Mouse (Mus musculus) testis, adult 2 months (tissue): Measurements from ENCODE around the gene Thada. TPM values are rescaled to one million over a fixed set of nuclear protein-coding genes. Genes with fewer than 3 reads are reported as not detected.

Experiments used
- H3K27ac ChIP-seq: fragments of 200-500 bp; 2 replicates; pipeline ENCODE4 v1.5.1; 2012; ENCODE audit warnings: low read depth, low read length; ENCODE audit not compliant: control insufficient read depth, insufficient read depth
- H3K27me3 ChIP-seq: fragments of 200-500 bp; 2 replicates; pipeline ENCODE4 v1.6.1; 2012; ENCODE audit warnings: mild to moderate bottlenecking, low read length, moderate library complexity; ENCODE audit not compliant: control insufficient read depth, insufficient read depth
- H3K36me3 ChIP-seq: fragments of 200-500 bp; 2 replicates; pipeline ENCODE4 v1.6.1; 2012; ENCODE audit warnings: mild to moderate bottlenecking, low read length; ENCODE audit not compliant: control insufficient read depth, insufficient read depth
- H3K4me1 ChIP-seq: fragments of 200-500 bp; 2 replicates; pipeline ENCODE4 v1.6.1; 2012; ENCODE audit warnings: low read length; ENCODE audit not compliant: control insufficient read depth, insufficient read depth
- H3K4me3 ChIP-seq: fragments of 200-500 bp; 2 replicates; pipeline ENCODE4 v1.5.1; 2012; ENCODE audit warnings: low read depth, mild to moderate bottlenecking, low read length, moderate library complexity, mixed read lengths; ENCODE audit not compliant: control insufficient read depth
- CTCF ChIP-seq: fragments of 200-500 bp; IDR thresholded peaks from 2 replicates; pipeline ENCODE4 v1.5.1; 2012; ENCODE audit warnings: low read depth, mild to moderate bottlenecking, inconsistent platforms, low read length, moderate library complexity; ENCODE audit not compliant: control insufficient read depth, insufficient read depth, insufficient replicate concordance
- POLR2A ChIP-seq: fragments of 200-500 bp; IDR thresholded peaks from 2 replicates; pipeline ENCODE4 v1.6.1; 2012; ENCODE audit warnings: low read depth, mild to moderate bottlenecking, inconsistent platforms, low read length, moderate library complexity; ENCODE audit not compliant: control insufficient read depth
- polyA plus RNA-seq: library from polyadenylated mRNA; depleted of rRNA; stranded (reverse); fragments of >200 nt; gene quantifications from 2 replicates; pipeline ENCODE4 v1.2.3, GENCODE M21; 2012

The Thada gene
- polyA plus RNA-seq, 1 experiment, result 15.8 TPM

DNA sequence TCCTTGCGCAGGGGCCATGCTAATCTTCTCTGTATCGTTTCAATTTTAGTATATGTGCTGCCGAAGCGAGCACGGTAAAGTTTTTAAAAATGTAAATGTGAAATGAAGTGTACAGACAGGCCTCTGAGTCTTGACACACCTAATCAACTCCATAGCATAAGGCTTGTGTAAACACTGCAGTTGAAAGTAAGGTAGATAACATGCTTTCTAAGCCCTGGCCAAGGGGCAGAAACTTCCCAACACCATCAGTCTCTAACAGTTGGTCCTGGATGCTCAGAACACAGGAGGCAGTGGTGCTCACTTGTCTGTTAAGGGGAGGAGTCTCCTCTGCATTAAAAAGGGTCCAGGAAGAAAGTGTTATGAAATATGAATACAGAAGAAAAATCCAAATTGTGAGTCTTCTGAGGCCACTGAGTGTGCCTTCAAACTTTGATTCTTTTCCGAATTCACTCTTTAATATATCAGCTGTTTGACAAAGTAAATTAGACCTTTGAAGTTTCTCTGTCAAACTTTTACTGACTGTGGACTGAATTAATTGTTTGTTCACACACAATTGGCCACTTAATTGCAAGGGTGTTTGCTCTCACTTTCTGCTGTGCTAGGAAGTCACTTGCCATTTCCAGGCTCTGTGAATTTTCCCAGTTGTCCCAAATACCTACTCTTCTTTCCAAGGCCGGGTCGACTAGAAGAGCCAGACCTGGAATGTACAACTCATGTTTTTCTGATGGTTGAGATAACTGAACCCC, 178.2 kb downstream of the Thada start:
- Histone ChIP-seq H3K4me1 (no peaks in the 10 kb centered on the region; the same call in 1 of the 2 replicates), H3K4me3 (no peak overlapping the region), H3K27me3 (no peaks in the 10 kb centered on the region), H3K36me3 (no peaks in the 10 kb centered on the region), H3K27ac (no peak overlapping the region)
- no peak for TF ChIP-seq CTCF
- TF ChIP-seq POLR2A, result no peak

DNA sequence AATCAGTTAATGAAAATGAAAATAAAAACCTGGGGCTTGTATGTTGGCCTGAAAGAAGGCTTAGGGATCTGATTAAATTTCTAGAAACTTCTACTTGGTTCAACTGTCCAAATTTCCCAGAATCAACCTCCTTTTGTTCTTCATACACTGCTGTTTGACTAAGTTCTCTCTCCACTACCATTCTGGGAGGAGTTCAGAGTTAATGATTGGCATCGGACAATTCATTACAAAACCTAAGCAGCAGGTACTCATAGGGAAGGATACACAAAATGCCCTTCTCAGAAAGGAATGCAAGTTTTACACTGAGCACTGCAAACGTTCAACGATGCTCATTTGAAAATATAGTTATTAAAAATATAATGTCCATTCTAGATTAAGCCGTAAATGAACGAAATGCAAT, 179.5 kb downstream of the Thada start:
- Histone ChIP-seq H3K27ac (no peak overlapping the region), H3K4me3 (no peak overlapping the region), H3K27me3 (no peaks in the 10 kb centered on the region), H3K4me1 (no peaks in the 10 kb centered on the region), H3K36me3 (no peaks in the 10 kb centered on the region)
- TF ChIP-seq CTCF, result no peak
- no peak for TF ChIP-seq POLR2A

DNA sequence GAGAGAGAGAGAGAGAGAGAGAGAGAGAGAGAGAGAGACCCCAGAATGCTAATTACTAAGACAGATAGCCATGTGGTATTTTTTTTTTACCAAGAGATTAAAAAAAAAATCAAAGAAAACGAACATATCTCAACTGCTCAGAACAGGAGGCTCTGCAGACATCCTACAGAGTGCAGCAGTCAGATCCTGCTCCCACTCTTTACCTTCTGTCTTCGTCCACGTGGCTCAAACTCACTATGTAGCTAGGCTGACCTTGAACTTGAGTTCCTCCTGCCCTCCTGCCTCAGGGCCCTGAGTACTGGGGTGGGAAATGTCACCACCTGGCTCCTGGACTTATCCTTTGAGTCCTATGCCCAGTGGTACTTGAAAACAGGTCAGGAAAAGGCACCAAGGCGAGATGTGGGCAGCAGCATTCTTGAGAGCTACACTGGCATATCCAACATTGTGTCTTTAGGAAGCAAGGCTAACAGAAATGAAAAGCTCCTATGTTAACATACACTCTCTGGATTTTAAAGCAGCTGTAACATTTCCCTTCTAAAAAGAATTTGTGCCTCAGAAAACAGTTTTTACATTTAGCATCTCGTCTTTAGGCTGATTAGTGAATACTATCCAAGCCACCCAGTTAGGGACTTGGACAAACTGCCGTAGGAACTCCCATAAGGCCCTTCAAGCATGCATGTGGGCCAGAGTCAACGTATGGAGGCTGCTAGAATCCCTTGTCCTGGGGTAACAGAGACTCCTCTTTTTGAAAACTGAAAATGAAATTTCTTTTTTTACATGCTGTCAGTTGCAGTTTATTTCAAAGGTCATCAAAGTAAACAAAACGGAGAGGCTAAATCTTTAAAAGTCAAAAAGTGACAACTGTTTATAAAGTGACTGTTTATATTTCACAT, 183.4 kb downstream of the Thada start:
- Histone ChIP-seq H3K27ac (no peak overlapping the region), H3K4me1 (no peaks in the 10 kb centered on the region), H3K36me3 (no peaks in the 10 kb centered on the region), H3K27me3 (no peaks in the 10 kb centered on the region), H3K4me3 (no peak overlapping the region)
- TF ChIP-seq CTCF (no peak), POLR2A (no peak)

DNA sequence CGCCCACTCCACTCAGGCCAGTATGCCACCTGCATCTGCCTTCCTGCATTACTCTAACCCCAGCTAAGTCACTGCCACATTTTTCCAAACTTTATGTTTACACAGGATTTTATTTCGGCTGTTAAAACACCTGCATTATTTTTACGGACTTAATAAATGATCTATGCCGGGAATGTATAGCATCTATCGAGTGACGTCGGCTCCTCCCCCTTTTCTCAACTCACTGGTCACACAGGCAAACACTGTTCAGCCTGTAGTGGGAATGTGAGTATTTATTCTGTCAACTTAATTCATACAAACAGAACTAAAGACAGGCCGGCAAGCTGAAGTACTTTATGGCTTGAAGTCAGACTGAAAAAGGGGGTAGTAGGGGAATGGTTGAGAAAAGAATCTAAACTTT, 187.0 kb downstream of the Thada start:
- H3K27me3 ChIP-seq, result no peaks in the 10 kb centered on the region

DNA sequence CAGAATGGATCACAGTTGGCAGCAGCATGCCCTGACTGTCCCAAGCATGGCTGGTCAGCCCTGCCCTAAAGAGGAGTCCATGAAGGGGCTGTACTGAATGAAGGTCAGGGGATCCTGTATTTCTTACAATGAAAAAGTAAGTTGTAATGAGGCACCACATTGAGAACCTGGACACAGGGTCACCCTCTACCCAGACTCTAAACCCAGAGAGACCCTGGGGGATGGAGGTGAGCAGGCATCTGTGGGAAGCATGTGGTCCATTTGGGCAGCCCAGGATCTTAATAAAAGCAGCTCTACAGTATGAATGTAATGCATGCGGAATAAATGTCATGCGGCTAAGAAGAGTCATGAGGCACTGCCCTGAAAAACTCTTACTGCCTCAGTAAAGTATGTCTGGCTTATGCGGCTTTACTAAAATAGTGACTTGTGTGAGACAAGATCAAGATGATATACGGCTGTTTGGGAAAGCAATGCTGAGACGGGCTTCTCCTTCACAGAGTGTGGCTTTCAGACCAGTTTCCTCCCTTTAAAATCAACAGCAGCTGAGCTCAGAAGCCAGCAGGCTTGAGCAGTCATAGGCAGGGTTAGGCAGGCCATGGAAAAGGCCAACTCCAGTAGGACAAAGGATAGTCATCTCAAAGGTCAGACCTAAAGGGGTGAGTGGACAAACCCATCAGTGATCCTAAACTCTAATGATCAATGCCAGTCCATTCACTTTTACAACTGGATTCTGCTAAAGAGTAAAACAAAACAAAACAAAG, 187.6 kb downstream of the Thada start:
- H3K36me3 ChIP-seq, result no peaks in the 10 kb centered on the region
- no peak overlapping the region for H3K27ac ChIP-seq
- H3K4me1 ChIP-seq, result no peaks in the 10 kb centered on the region
- H3K4me3 ChIP-seq, result no peak overlapping the region
- no peaks in the 10 kb centered on the region for H3K27me3 ChIP-seq
- TF ChIP-seq CTCF, result no peak
- TF ChIP-seq POLR2A, result no peak

More for the DNA sequence above, 187.0 kb downstream of the Thada start:
- TF ChIP-seq POLR2A (no peak), CTCF (no peak)
- Histone ChIP-seq H3K4me1 (no peaks in the 10 kb centered on the region), H3K4me3 (no peak overlapping the region), H3K27ac (no peak overlapping the region), H3K36me3 (no peaks in the 10 kb centered on the region)

DNA sequence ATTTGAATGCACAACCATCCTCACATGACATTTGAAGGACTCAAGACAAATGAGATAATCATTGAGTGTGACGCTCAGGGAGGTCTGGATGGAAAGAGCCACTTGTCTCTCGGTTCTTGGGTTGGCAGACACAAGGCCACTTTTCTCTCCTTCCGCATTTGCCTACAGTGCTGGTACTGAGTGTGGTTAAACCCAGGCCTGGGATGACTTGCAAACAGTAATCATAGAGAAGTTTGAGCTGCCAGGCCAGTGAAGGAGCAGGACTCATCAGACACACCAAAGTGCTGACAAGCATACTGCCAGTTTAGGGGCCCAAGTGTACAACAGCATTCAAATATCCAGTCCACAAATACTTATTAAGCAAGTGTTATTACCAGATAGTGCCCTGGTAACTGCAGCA, 191.0 kb downstream of the Thada start:
- Histone ChIP-seq H3K4me1 (no peaks in the 10 kb centered on the region), H3K4me3 (no peak overlapping the region), H3K27ac (no peak overlapping the region), H3K27me3 (no peaks in the 10 kb centered on the region), H3K36me3 (no peaks in the 10 kb centered on the region)
- TF ChIP-seq POLR2A (no peak), CTCF (no peak)

DNA sequence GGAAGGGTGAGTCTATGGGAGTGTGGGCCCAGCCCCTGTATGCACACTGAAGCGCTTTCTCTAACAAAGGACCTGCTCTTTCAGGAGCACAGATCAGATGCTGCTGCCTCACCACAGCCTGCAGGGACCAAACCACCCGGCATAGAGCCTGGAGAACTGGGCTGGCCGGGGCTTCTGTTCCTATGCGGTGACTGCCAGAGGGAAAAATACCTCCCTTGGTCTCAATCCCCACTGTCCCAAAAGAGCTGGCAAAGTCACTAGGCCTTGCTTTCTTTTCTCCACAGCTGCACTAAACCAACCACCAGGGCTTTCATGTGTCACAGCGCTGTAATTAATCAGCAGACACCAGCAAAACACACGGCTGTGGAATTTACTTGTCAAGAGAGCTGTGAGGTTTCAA, 191.8 kb downstream of the Thada start:
- H3K27ac ChIP-seq, result no peak overlapping the region
- no peaks in the 10 kb centered on the region for H3K36me3 ChIP-seq
- H3K27me3 ChIP-seq, result no peaks in the 10 kb centered on the region
- H3K4me1 ChIP-seq, result no peaks in the 10 kb centered on the region
- no peak overlapping the region for H3K4me3 ChIP-seq
- TF ChIP-seq POLR2A (no peak), CTCF (no peak)
